Mouse (Mus musculus): Measurements from ENCODE around the gene Tek.

DNA sequence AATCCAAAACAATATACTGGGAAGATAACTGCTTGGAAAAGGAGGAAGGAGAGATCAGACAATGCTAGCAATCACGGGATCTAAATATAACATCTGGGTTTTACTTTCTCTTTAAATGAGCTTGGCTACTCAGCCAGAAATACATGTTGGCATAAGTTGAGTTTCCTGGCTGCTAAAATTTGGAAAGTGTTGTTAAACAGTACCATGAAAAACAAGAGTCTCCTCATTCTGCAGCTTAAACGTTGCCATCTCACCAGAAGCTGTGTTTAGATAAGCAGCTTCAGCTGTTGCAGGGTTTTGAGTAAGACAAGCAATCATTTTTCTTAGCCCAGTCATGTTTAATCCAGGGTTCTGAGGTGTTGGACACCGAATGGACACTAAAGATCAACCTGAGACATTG is 162.7 kb downstream of the Tek start:
- TF ChIP-seq TAL1 (IDR thresholded peaks at IDR 0.05; ENCODE audit: low read length): no peak
- no peak for TF ChIP-seq GATA1 (IDR thresholded peaks at IDR 0.05; ENCODE audit: low read length)
